Mouse (Mus musculus) thymus, adult 2 months (tissue): ENCODE data around the gene Sfmbt2. TPM values are rescaled to one million over a fixed set of nuclear protein-coding genes. Genes with fewer than 3 reads are reported as not detected.

Source experiments
- DNase-seq: peaks from one replicate; pipeline ENCODE4 v3.0.0; 2021
- H3K27ac ChIP-seq: fragments of 200-500 bp; 2 replicates; pipeline ENCODE4 v1.5.1; 2012; ENCODE audit warnings: low read length, control low read depth; ENCODE audit not compliant: control insufficient read depth, insufficient read depth
- H3K27me3 ChIP-seq: fragments of 200-500 bp; 2 replicates; pipeline ENCODE4 v1.6.1; 2012; ENCODE audit warnings: mild to moderate bottlenecking, low read length, moderate library complexity, mixed read lengths; ENCODE audit not compliant: control insufficient read depth, insufficient read depth
- H3K36me3 ChIP-seq: fragments of 200-500 bp; 2 replicates; pipeline ENCODE4 v1.6.1; 2012; ENCODE audit warnings: mild to moderate bottlenecking, low read length, moderate library complexity; ENCODE audit not compliant: control insufficient read depth, insufficient read depth
- H3K4me1 ChIP-seq: fragments of 200-500 bp; replicated peaks from 2 replicates; pipeline ENCODE4 v1.6.1; 2012; ENCODE audit warnings: low read length; ENCODE audit not compliant: control insufficient read depth, insufficient read depth
- H3K4me3 ChIP-seq: fragments of 200-500 bp; 2 replicates; pipeline ENCODE4 v1.5.1; 2012; ENCODE audit warnings: mild to moderate bottlenecking, low read length, control low read depth, moderate library complexity; ENCODE audit not compliant: control insufficient read depth, insufficient read depth
- CTCF ChIP-seq: fragments of 200-500 bp; IDR thresholded peaks from 2 replicates; pipeline ENCODE4 v1.5.1; 2012; ENCODE audit warnings: mild to moderate bottlenecking, control low read depth, low read length, moderate library complexity, borderline replicate concordance; ENCODE audit not compliant: control insufficient read depth, poor library complexity, insufficient read depth; ENCODE audit errors: extremely low read depth
- POLR2A ChIP-seq: fragments of 200-500 bp; IDR thresholded peaks from 2 replicates; pipeline ENCODE4 v1.6.1; 2012; ENCODE audit warnings: mild to moderate bottlenecking, low read length, control low read depth, moderate library complexity; ENCODE audit not compliant: control insufficient read depth, poor library complexity, insufficient read depth; ENCODE audit errors: extremely low read depth
- WGBS: fragments of 180-500 bp; shearing (Covaris S2); methylation state at CpG from one replicate; pipeline ENCODE4 v1.1.7; 2018; 5-methylcytosine and 5-hydroxymethylcytosine counted together
- polyA plus RNA-seq: library from polyadenylated mRNA; depleted of rRNA; stranded (reverse); fragments of >200 nt; gene quantifications from 2 replicates; pipeline ENCODE4 v1.2.3, GENCODE M21; 2012

Sfmbt2 gene
- polyA plus RNA-seq, 1 experiment = 1.7 TPM

- H3K4me3 ChIP-seq = no peak overlapping the region
- DNase-seq = no peak
- H3K27me3 ChIP-seq = no peaks in the 10 kb centered on the region
- H3K27ac ChIP-seq = no peak overlapping the region
- TF ChIP-seq POLR2A (no peak), CTCF (no peak)
- no peaks in the 10 kb centered on the region for H3K36me3 ChIP-seq
- no peaks in the 10 kb centered on the region for H3K4me1 ChIP-seq
- WGBS = 90% methylated on average over 5 of the region's 5 CpGs
Observed at GRCm38 (mm10) chr2:10521719-10522415, 151.6 kb downstream of the Sfmbt2 start.

DNA sequence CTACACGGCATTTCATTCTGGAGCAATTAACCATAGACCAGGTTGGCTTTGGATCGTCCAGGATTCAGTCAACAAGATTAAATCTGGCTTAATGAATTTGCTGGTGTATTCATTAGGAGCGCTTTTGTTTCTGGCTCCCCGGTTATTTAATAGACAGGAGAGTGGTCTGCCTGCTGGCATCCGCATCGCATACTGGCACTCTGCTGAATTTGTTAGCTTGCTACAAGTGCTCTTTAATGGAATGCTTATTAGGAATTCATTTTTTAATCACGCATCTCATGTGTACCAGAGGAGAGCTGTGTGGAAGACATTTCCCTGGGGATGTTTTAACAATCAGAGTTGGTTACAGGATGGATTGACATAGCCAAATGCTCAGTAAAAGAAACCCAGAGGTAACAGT lies 155.3 kb downstream of the Sfmbt2 start:
- 97% methylated on average over 7 of the region's 7 CpGs for WGBS
- no peak for TF ChIP-seq POLR2A
- no peak for DNase-seq

GRCm38 (mm10) chr2:10541762-10542161 lies 171.5 kb downstream of the Sfmbt2 start:
- Histone ChIP-seq H3K4me1 (peaks cover 5% of the 10 kb centered on the region), H3K27ac (peak overlapping the region; percentile 23; the same call in 1 of the 2 replicates), H3K27me3 (no peaks in the 10 kb centered on the region), H3K36me3 (no peaks in the 10 kb centered on the region), H3K4me3 (no peak overlapping the region)
- WGBS = 5% methylated on average over 4 of the region's 4 CpGs
- TF ChIP-seq CTCF = no peak
- no peak for TF ChIP-seq POLR2A
- no peak for DNase-seq

More for the DNA sequence above, 155.3 kb downstream of the Sfmbt2 start:
- Histone ChIP-seq H3K27me3 (no peaks in the 10 kb centered on the region), H3K4me3 (no peak overlapping the region), H3K36me3 (no peaks in the 10 kb centered on the region), H3K4me1 (no peaks in the 10 kb centered on the region), H3K27ac (no peak overlapping the region)

DNA sequence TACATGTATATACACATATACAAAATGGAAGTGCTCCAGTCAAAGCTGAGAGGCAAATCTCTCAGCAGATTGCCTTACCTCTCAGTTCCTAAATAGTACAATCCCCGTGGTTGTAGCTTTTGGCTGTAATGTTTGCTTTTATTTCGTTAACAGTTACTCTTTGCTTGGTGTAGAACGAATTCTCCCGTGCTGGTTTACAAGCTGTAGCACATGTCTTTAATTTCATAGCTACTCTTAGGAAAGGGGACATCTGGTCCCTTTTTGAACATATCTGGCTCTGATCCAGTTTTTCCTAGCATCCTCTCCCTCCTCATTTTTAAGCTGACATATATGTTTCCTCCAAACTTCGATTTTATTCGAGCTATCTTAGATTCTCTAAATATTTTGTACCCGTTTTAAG lies 172.1 kb downstream of the Sfmbt2 start:
- no peak overlapping the region for H3K4me3 ChIP-seq
- H3K27ac ChIP-seq = no peak overlapping the region
- 85% methylated on average over 7 of the region's 7 CpGs for WGBS
- H3K4me1 ChIP-seq = peaks cover 5% of the 10 kb centered on the region
- H3K27me3 ChIP-seq = no peaks in the 10 kb centered on the region
- no peak for DNase-seq
- no peaks in the 10 kb centered on the region for H3K36me3 ChIP-seq
- TF ChIP-seq CTCF (no peak), POLR2A (no peak)

GRCm38 (mm10) chr2:10558816-10559215 lies 188.5 kb downstream of the Sfmbt2 start:
- WGBS = 100% methylated on average over 1 of the region's 1 CpGs
- no peaks in the 10 kb centered on the region for H3K36me3 ChIP-seq
- no peak for DNase-seq
- H3K27me3 ChIP-seq = no peaks in the 10 kb centered on the region
- H3K27ac ChIP-seq = no peak overlapping the region
- no peaks in the 10 kb centered on the region for H3K4me1 ChIP-seq
- no peak for TF ChIP-seq POLR2A
- no peak for TF ChIP-seq CTCF
- no peak overlapping the region for H3K4me3 ChIP-seq

GRCm38 (mm10) chr2:10565491-10565890 lies 195.2 kb downstream of the Sfmbt2 start:
- Histone ChIP-seq H3K4me1 (no peaks in the 10 kb centered on the region), H3K27ac (no peak overlapping the region), H3K36me3 (no peaks in the 10 kb centered on the region), H3K27me3 (no peaks in the 10 kb centered on the region), H3K4me3 (no peak overlapping the region)
- DNase-seq = no peak
- 96% methylated on average over 3 of the region's 3 CpGs for WGBS
- TF ChIP-seq CTCF (no peak), POLR2A (no peak)

DNA sequence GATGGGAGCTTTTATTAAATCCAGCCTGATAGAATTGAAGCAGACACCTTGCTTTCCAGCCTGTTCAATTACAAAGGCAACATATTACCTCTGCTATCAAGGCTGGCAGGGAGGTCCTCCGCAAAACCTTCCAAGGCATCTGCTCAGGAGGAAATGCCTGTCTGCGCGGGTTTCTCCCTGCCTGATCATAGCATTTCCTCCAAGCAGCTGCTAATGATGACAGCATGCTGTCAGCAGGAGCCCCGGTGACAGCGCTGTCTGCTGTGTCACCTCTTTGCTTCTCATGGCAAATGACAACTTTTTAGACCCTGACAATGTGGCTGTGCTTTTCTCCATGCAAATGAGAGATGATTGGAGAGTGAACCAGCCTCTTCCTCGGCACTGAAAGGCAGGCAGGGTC lies 199.1 kb downstream of the Sfmbt2 start:
- Histone ChIP-seq H3K36me3 (no peaks in the 10 kb centered on the region), H3K4me3 (no peak overlapping the region), H3K27ac (no peak overlapping the region), H3K27me3 (no peaks in the 10 kb centered on the region), H3K4me1 (no peaks in the 10 kb centered on the region)
- no peak for TF ChIP-seq POLR2A
- WGBS = 43% methylated on average over 6 of the region's 6 CpGs
- DNase-seq = no peak
